Mouse (Mus musculus) liver, postnatal 0 days (tissue): ENCODE results near the gene Nufip1.

ENCODE experiments used
- CTCF ChIP-seq: sonication (generic); IDR thresholded peaks from 2 replicates; pipeline ENCODE4 v1.5.1; 2016; ENCODE audit warnings: antibody characterized with exemption, low read depth
- EP300 ChIP-seq: IDR thresholded peaks from 2 replicates; pipeline ENCODE4 v1.6.1; 2016; ENCODE audit warnings: antibody characterized with exemption, low read depth, mild to moderate bottlenecking

GRCm38 (mm10) chr14:76097244-76097643 lies 13.4 kb upstream of the Nufip1 start:
- no peak for TF ChIP-seq EP300
- no peak for TF ChIP-seq CTCF
